In the genomic region with DNA sequence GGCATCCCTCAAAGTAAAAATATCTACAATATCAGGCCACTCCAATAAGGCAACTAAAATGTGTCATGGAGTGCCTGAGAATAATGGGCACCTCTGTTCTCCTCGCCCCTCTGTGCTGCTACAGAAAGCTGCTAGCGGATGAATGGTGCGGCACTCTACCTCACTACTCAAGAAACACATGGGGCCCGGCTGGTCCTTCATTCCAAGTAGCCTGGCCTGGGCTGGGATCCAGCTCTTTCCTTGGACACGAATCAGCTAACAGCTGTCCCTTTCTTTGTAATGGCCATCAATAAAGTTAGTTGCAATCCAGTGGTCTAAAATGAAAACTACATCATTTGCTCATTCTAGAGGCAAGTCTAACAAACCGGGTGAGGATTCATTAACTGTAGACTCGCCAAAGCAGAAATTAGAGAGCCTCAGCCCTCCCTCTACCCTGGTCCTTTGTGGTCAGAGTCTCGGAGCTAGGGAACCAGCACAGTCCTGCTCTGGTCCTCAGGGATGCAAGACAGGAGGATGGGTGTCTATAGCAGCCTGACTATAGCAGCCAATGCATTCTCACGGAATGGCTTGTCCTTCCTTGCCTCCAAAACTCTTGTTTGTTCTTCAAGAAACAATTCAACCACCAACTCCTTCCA, we compare ENCODE assay signal across 8 mouse cellular contexts. TPM values are rescaled to one million over a fixed set of nuclear protein-coding genes. Genes with fewer than 3 reads are reported as not detected.
A peak's percentile ranks its signal among the peaks of the same experiment; 100 is the strongest.
DNase-seq lines count a peak whose midpoint lies in the region; ATAC-seq and TF ChIP-seq lines count a peak whose summit lies in the region.

No protein-coding gene starts in this region.

- no peak for TF ChIP-seq POLR2A in thymus, adult 2 months (IDR thresholded peaks at IDR 0.05; ENCODE audit: control insufficient read depth, extremely low read depth, insufficient read depth, low read length, poor library complexity)

- no peak for TF ChIP-seq CTCF in thymus, adult 2 months (IDR thresholded peaks at IDR 0.05; ENCODE audit: borderline replicate concordance, control insufficient read depth, extremely low read depth, insufficient read depth, low read length, poor library complexity)

- H3K36me3 ChIP-seq in hindbrain, embryonic 15.5 days, result no peaks in the 10 kb centered on the region
- no peaks in the 10 kb centered on the region for H3K36me3 ChIP-seq in hindbrain, embryonic 12.5 days
- no peaks in the 10 kb centered on the region for H3K36me3 ChIP-seq in thymus, adult 2 months (ENCODE audit: control insufficient read depth, insufficient read depth, low read length)

- no peaks in the 10 kb centered on the region for H3K27me3 ChIP-seq in hindbrain, embryonic 15.5 days
- peaks cover 10% of the 10 kb centered on the region for H3K27me3 ChIP-seq in hindbrain, embryonic 12.5 days
- no peaks in the 10 kb centered on the region for H3K27me3 ChIP-seq in thymus, adult 2 months (ENCODE audit: control insufficient read depth, insufficient read depth, low read length)

- no peak overlapping the region for H3K9ac ChIP-seq in hindbrain, embryonic 15.5 days
- no peak overlapping the region for H3K9ac ChIP-seq in hindbrain, embryonic 12.5 days

- H3K9me3 ChIP-seq in hindbrain, embryonic 15.5 days, result no peaks in the 10 kb centered on the region
- no peaks in the 10 kb centered on the region for H3K9me3 ChIP-seq in hindbrain, embryonic 12.5 days (replicated peaks)

- 50% methylated on average over 9 of the region's 9 CpGs for WGBS in hindbrain, embryonic 15.5 days
- 78% methylated on average over 9 of the region's 9 CpGs for WGBS in hindbrain, embryonic 12.5 days
- WGBS in thymus, adult 2 months, result 90% methylated on average over 9 of the region's 9 CpGs

- peak; percentile 90 to 93 for DNase-seq in cerebellum, postnatal 10 days
- DNase-seq in frontal cortex, adult 2 months (ENCODE audit: extremely low spot score in 1 of 2, low spot score in 1 of 2), result peak; percentile 49 to 72
- DNase-seq in left cerebral cortex, postnatal 14 days (ENCODE audit: low spot score in 2 of 2), result peak; percentile 58 to 65
- DNase-seq in thymus, postnatal 36 days, result no peak
- DNase-seq in thymus, adult 2 months, result no peak
- no peak for DNase-seq in c-Kit-positive CD71-positive TER-119-positive erythroid progenitor cells, embryonic 14.5 days (ENCODE audit: low spot score)

- intact Hi-C loops in left cerebral cortex, postnatal 14 days (cut with DNase I), result no loop called here

- peak overlapping the region; percentile 8 for H3K4me3 ChIP-seq in hindbrain, embryonic 15.5 days
- no peak overlapping the region for H3K4me3 ChIP-seq in hindbrain, embryonic 12.5 days
- H3K4me3 ChIP-seq in thymus, adult 2 months (ENCODE audit: control insufficient read depth, insufficient read depth, low read length), result no peak overlapping the region

- H3K4me2 ChIP-seq in hindbrain, embryonic 15.5 days, result peak overlapping the region; percentile 46
- H3K4me2 ChIP-seq in hindbrain, embryonic 12.5 days (replicated peaks), result no peak overlapping the region

- no peak overlapping the region for H3K27ac ChIP-seq in hindbrain, embryonic 15.5 days (replicated peaks)
- H3K27ac ChIP-seq in hindbrain, embryonic 12.5 days, result no peak overlapping the region
- no peak overlapping the region for H3K27ac ChIP-seq in thymus, adult 2 months (ENCODE audit: control insufficient read depth, insufficient read depth, low read length)

- ATAC-seq in hindbrain, embryonic 15.5 days (ENCODE audit: low FRiP score, low read depth), result peak; percentile 65
- ATAC-seq in hindbrain, embryonic 12.5 days (ENCODE audit: low FRiP score), result no peak

- peaks cover 81% of the 10 kb centered on the region for H3K4me1 ChIP-seq in hindbrain, embryonic 15.5 days (replicated peaks)
- peaks cover 8% of the 10 kb centered on the region; the same call in 1 of the 2 replicates for H3K4me1 ChIP-seq in hindbrain, embryonic 12.5 days
- H3K4me1 ChIP-seq in thymus, adult 2 months (replicated peaks; ENCODE audit: control insufficient read depth, insufficient read depth, low read length), result no peaks in the 10 kb centered on the region

RNA-seq across cellular contexts. Expression of a gene that starts 7.8 kb away (rescaled TPM):
- 51.0 and 62.4 TPM in 2 replicates for polyA plus RNA-seq in hindbrain, embryonic 15.5 days (2015; fragmentation: Nextera tagmentation; extraction: Ambion mirVana)
- 10.0 and 15.7 TPM in 2 replicates for polyA plus RNA-seq in hindbrain, embryonic 12.5 days (2016; fragmentation: Nextera tagmentation; extraction: Ambion mirVana)
- 40.1 and 44.3 TPM in 2 replicates for polyA plus RNA-seq in frontal cortex, adult 2 months (2012; rRNA removed)
- total RNA-seq in left cerebral cortex, postnatal 14 days (2021), result 100 to 1,000 TPM; 328 to 355 TPM
- polyA plus RNA-seq in thymus, adult 2 months (2012; rRNA removed), result under 0.01 TPM in 2 replicates

Comparison
In these comparisons a context has a peak if more than half of its experiments do, and no peak if none do; other contexts are left out.
1. DNase-seq: peak in cerebellum, postnatal 10 days (2 of 2), frontal cortex, adult 2 months (2 of 2) and left cerebral cortex, postnatal 14 days (2 of 2); none in thymus, postnatal 36 days (0 of 2), thymus, adult 2 months (single experiment) and c-Kit-positive CD71-positive TER-119-positive erythroid progenitor cells, embryonic 14.5 days (single experiment).
2. RNA of a gene that starts 7.8 kb away (polyA plus RNA-seq): 51.0 to 62.4 TPM in hindbrain, embryonic 15.5 days, 40.1 to 44.3 TPM in frontal cortex, adult 2 months and 10.0 to 15.7 TPM in hindbrain, embryonic 12.5 days; under 0.01 TPM in thymus, adult 2 months; every median in the first group is over 10 times any median in the second.